Mouse (Mus musculus): ENCODE results near the gene Lsamp. TPM values are rescaled to one million over a fixed set of nuclear protein-coding genes. Genes with fewer than 3 reads are reported as not detected.

Lsamp gene
- polyA plus RNA-seq, 3 experiments from 2014 or later = 0.28 TPM; not detected in 2

DNA sequence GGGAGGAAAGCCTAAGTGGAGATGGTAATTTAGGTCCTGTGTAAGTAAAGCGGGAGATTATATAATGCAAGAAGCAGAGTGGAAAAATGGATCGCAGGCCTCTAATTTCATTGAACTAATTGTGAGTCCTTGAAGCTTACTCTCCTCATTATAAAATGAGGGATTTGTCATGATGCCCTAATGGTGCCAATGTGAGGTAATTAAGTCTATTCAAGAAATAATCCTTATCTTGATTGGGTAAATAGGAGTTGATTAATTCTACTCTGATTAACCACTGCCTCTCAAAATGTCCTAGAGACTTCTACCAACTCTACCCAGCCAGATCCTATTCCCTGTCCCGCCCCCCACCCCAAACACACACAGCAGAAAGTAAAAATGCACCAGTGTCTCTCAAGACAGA, 1802.5 kb downstream of the Lsamp start:
- no peak for ATAC-seq

DNA sequence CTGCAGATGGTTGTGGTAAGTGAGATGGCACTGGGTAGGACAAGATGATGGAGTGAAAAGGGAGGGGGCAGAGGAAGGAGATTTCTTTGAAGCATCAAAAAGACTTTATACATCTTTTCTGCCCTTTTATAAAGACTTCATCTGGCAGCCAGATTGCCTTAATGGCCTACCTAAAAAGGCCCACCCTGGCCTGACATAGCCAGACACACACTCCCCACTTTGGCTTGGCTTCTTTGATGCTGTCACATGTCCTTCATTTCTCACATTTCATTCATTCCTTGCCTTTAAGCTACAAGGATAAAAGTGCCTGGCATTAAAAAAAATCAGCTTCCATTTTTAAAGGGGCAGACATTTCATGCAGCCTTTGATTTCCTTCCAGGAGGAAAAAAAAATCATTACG, 1803.0 kb downstream of the Lsamp start:
- ATAC-seq = no peak

DNA sequence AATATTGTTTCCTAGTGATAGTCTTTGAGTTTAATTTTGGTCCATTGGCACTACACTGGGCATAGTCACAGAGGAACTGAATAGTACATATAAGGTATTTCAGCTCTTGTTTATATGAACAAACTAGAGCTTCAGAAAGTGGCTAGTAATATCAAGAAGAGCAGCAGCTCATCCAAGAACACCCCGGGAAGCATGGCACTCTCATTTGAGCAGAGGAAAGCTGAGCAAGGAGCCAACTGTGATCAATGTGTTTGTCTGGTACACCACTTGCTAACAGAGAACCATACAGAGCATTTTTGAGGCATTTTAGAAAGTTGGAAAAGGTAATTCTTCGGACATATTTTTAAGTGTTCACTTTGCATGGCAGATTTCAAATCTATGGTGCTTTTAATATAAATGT, 1805.9 kb downstream of the Lsamp start:
- no peak for ATAC-seq

DNA sequence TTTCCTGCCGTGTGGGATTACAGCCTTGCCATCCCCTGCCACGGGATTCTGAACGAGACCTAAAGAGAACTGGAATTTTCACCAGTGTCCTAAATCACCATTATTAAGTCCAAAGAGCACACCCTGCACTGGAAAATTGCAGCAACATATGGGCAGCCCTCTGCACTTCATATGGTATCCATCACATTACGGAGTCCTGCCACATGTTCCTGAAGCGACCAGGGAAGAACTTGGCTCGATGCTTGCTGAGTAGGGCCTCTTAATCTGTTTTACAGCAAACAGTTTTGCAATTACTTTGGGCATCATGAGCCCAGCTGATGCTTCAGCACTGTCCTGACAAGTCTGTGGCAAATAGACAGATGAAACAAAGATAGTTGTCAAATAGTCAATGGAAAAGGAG, 1836.2 kb downstream of the Lsamp start:
- ATAC-seq = no peak

DNA sequence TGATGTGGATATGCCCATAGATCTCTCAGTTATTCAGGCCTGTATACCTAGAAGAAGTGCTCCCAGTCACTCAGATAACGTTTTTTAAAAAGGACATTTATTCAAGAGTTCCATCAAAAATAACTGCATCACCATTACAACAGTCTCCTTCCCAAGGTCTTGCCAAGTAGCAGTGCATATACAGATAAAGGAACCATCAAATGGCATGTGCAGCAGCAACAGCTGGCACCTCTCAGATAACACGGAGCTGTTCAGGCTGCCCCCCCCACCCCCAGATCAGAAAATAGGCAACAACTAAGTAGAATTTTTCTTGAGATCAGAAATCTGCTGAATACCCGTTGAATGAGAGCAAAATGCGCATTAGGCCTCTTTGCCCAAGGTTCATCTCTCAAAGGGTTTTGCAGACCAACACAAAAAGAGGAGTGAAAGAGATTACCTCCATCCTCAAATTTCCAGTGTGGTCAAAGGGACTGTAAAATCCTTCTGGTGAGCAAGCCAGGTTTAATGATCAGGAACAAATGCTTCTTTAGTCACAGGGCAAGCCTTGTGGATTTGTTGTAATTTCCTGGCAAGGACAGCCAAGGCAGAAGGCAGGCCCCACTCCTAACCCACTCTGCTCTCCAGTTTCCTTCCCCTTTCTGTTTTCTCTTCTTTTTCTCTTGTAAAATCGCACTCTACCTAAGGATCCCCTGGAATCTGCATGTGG, 1842.9 kb downstream of the Lsamp start:
- no peak for ATAC-seq

DNA sequence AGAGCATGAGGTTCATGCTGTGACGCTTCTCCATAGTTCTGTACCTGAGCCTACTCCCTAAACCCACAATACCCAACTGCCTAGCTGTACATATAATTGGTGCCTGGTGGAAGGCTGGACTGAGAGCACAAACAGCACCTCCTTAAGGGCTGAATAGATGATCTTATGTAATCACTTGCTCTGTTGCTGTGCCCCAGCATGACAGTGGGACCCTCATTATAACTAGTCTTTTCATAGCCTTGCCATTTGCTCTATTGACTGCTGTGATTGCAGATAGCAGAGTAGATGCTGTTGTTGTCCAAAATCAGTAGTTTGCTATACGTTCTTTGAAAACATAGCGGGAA, 1843.4 kb downstream of the Lsamp start:
- ATAC-seq = no peak

DNA sequence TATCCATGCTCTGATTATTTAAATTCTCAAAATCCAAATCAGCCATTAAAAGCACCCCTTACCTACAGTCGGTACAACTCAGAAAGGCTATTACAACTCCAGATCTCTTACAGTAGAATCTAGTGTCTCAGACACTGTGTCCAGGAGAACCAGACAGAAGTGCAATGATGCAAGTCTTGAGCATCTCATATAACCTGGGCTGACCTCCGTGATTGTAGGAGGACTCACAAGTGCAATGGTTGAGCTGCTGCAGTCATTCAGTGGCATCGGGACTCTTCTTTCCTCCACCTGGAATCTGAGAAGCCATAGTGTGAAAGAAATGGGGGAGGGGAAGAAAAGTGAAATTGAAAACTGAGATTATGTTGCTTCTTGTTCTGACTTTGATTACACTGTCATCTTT, 1850.5 kb downstream of the Lsamp start:
- no peak for ATAC-seq

DNA sequence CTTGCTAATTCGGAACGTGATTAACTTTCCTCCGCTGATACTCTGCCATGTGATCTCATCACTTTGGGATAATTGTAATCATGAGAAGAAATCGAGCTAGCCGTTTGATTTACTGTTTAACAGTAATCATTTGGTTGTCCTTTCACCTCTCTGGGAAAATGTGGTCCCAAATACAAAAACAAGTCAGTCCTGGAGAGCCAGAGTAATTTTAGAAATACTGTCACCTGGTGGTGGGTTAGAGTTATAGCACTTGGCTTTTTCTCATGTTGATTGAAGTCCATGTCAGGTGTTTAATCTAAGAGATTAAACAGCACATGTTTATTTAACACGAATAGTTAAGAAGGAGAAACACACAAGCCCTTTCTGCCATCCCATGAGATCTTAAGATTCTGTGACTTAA, 1851.6 kb downstream of the Lsamp start:
- ATAC-seq = no peak

DNA sequence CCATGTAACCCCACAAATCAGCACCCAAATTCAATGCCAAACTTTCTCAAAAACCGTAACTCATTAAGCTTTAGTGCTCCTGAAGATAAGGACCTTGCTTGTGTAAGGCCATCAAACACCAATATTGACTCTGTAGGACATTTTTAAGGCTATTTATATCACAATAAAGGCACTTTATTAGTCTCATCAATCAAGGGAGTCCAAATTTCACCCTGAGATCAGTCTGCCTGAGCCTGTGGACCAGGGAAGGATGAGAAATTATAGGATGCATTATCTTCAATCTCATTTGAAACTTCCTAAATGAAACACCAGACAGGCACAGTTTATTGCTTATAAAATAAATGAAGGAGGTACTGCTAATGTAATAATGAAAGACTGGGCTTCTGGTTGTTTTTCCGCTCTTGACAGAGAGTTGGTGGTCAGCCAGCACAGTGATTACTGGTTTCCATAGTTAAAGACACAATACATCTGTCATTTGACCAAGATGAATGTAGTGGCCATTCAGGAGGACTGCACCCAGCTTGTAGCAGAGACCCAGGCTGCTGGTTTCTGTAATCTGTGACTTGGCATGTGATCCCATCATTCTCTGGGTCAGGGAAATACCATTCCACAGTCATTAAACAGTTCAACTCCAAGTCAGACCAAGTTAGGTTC, 1855.7 kb downstream of the Lsamp start:
- no peak for ATAC-seq

DNA sequence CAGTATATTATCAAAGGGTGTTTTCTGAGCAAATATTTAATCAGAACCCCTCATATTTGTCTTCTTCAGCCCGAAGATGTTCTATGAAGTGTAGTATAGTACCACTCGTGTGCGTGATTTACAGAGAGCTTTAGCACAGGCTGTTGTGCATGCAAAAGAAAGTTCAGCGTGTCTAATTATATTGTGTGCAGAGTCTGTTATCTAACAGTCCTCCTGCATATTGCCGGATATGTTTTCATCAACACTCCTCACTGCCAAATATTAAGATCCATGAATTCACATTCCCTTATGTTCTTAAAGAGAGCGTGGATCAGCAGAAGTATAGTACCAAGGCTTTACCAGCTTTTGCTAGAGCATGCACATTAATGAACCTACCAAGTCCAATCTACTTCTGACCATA, 1862.7 kb downstream of the Lsamp start:
- no peak for ATAC-seq

DNA sequence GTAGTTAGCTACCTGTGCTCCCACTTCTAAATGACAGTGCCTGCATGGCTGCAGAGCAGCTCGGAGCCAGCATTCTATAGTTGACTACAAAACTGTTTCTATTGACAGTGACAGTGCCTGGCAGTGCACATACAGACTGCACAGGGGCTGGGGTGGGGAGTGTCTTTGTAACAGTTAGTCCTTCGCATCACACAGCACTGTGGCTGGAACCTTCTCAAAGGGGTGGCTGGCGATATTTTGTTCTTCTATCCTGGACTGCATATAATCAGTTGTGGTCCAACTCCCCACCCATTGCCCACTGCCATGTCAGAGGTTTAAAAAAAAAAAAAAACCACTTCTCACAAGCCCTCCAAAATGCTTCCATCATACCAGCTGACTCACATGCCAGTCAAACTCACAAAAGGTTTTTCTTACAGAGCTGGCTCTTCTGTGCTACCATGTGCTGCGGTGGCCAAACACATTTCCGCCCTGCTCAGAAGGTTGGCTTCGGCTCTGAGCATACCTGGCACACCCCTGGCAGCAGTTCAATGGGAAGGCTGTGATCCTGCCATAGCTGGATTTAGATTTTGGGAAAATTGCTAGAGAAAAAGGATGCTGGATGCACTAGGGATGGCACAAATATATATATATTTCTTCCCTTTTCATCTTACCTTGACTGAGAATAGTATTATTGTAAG, 1887.9 kb downstream of the Lsamp start:
- ATAC-seq = no peak

DNA sequence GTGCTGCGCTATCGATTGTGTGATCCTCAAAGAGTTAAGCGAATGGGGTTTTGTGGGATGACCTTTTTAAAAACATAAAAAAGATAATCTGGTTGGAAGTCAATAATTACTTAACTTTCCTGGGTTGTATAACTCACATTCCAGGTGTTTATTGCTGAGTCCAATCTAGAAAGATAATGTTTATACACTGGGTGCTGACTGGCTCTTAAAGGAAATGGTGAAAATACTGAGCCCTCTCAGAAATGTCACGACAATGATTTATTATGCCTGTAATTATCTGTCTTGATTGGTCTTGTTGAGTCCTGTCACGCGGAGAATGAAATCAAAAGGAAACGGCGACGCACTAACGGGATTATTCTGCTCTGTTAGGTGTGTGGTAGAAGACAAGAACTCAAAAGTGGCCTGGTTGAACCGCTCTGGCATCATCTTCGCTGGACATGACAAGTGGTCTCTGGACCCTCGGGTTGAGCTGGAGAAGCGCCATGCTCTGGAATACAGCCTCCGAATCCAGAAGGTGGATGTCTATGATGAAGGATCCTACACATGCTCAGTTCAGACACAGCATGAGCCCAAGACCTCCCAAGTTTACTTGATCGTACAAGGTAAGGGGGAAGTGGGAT, 1904.5 kb downstream of the Lsamp start:
- no peak for ATAC-seq

DNA sequence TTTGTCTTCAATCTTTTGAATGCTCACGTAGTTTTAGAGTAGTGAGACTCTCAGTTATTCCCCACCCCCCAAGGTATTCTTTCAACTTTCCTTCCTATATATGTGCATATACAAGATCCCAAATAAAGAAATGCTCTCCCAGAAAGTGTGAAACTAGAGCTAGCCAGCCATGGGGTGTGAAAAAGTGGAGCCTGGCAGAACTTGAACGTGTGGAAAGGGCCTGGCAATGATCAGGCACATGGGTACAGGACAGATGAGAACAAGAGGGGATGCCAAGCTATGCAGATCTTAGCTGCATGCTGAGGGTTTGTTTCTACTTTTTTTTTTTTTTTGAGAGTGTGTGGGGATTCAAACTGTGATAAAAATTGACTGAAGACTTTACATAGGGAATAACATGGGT, 1916.6 kb downstream of the Lsamp start:
- no peak for ATAC-seq

DNA sequence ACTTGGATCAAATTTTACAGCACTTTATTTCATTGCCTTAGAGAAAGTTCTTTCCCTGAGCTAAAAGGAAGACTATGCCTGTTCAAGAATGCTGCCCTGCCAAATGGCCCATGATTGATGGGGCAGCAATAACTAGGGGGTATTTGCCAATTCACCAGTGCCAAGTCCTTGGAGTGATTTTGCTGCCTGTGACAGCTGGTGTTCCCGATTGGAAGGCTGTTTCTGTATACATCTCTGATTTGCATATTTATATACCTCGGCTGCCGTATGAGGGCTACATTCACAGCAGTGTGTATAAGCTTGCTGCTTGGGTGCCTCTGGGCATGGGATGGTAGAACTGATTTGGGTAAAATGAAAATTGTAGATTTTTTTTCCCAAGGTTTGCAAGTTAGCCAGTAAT, 1919.5 kb downstream of the Lsamp start:
- no peak for ATAC-seq

DNA sequence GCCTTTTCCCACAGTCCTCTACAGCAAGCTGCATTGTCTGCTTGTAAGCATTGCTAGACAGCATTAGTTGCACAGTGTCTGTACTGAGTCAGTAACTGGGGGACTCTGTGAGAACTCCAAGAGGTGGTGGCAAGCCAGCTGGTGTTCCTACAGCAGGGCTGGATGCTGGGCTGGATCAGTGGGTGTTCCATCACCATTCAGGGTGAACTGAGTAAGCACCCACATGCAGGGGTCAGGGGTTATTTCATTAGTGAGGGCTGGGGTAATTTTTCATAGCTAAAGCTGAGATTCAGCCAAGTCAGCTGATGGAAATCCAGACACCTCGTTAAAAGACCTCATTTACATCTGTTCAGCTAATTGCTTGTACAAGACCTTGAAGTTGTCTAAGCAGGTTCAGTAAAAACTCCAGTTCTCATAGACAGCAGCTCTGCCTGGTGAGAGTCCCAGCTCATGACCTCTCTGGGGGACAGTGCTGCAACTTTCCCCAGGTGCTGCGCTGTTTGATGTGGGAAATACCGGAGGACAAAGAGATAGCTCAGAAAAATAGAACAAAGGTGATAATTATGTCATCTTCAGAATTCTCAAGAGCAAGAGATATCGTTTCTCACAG, 1928.5 kb downstream of the Lsamp start:
- ATAC-seq = no peak

DNA sequence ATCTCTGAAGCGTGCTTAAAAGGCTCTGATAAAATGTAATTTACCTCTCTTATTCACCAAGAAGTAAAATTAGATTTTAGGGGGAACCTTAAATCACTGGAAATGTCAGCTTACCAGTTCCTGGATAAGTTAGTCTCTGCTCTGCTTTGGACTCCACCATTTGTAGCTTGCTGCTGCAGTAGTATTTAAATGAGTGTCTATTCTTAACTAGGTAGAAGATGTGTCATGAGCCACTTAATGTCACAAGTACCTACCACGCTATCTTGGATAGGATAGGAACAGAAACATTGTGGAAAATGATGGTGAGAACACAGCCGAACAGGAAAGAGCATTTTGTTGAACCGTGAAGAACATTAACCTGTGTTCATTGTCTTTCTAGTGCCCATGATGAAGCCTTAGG, 1929.2 kb downstream of the Lsamp start:
- no peak for ATAC-seq

DNA sequence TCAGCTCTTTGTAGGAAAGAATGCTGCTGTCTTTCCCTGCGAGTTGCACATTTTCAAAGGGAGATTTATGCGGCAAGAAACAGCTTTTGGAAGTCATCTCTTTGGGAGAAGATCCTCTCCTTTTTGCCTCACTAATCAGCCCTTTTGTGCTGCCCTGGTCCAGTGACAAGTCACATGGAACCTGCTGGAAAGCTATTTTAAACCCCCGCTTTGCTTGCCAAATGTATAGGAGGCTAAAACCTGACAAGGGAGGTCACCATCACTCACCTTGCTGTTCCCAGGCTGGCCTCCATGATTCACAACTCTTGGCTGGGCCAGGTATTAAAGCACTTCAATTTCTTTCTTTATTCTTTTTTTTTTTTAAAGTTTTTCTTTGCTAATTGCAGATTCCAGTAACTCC, 1932.2 kb downstream of the Lsamp start:
- ATAC-seq = no peak

DNA sequence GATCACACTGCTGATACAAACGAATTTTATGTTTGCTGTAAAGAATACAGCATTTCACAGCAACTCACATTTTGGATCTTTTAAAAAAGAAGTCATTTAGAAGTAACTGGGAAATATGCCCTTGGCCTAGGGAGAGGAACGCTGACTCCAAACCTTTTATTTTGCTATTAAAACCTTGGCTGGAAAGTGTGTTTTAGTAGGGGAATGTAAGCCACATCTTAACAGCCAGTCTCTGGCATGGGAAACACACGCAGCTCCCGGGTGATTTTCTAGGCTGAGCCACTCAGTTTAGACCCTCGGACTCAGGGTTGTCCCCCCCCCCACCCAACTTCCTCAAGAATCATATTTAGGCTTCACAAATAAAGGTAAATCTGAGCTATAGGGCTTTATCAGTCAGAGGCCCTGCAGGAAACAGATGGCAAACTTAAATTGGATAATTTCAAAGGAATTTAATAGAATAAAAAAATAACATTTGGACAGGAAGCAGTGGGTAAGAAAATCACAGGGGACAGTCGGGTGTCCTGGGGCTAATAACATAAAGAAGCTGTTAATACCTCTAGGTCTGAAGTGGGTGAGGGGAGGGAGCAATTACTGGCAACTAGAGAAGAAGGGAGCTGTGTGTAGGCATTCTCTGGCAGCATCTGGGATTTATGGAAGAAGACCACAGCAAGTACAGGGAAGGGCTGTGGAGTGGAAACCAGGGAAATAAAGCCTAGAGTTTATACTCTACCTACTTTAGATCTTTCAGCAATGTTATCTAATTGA, 1933.1 kb downstream of the Lsamp start:
- ATAC-seq = no peak

DNA sequence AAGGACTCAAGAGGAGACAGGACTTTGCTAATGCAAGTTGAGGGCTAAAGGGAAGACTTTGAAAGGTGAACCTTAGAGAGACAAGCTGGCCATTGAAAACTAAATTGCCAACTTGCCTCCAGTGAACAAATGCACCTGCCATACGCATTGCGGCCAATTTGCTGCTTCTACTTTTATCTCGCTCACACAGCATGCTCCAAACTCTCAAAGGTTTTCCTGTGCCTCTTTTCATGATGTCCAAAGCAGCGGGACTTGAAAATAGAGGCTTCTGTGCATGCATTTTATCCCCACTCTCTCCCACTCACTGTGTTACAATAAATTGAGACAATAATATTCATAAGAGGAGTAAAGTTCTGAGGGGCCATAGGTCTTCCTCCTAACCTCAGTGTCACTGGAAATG, 1945.4 kb downstream of the Lsamp start:
- ATAC-seq = no peak

DNA sequence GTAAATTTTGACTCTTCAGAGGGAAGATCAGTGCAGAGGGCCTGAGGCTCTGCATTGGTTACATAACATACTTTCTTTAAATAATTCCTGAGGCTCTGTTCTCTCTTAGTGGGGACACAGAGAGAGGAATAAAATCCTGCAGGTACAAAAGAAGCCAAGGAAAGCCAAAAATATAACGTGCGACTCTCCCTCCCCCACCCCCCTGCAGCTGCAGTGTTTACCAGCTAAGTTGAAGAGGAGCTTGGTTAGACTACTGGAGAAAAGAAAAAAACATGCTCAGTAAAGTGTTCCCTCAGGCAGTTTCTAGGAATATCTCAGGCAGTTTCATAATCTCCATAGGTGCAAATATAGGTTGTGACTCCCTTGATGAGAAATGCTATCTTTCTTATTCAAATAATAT, 1951.5 kb downstream of the Lsamp start:
- ATAC-seq = no peak

DNA sequence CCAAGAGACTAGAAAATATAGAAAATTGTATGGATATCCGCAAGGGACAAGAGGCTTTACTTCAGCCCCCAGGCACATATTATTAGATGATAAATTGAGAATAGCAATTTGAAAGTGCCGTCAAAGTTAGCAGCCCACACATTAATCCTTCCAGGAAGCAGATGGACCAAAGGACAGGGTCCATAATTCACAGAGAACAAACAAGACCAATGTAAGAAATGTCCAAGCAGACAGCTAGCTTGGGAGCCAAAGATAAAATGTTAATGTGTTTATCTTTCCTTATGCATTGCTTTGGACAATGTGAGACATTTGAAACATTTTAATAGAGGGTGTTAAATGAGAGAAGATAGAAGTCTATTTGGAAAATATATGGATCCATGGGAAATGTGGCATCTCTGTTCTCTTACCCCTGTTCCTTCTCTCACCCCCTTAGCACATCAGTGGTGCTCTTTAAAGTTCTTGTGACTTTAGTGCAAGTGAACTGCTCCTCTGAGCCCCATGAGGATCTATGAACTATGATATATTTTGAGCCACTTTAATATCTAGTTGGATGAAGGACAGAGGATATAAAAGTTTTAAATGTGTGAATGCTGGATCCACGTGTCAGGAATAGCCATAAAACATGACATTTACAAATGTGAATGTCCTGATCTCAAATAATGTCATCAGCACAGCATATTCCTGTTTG, 1952.9 kb downstream of the Lsamp start:
- no peak for ATAC-seq

DNA sequence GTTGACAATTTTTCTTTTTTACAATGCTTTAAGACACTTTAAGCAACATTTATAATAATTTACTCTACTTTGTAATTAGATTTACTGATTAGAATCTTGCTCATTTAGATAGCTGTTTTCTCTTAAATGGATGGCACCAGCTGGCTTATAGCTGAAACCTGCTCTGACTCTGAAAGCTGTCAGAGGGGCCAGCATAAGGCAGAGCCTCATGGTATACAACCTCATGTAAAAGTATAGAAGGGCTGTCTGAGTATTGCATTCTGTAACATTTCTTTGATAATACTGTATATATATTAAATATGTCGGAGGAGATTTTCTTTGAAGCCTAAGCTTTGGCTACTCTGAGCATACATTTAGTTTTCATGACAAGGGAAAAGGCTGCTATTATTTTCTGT, 1953.4 kb downstream of the Lsamp start:
- no peak for ATAC-seq
